Mouse (Mus musculus) forebrain, embryonic 14.5 days (tissue): ENCODE results near the gene Gpx4. TPM values are rescaled to one million over a fixed set of nuclear protein-coding genes. Genes with fewer than 3 reads are reported as not detected.
A peak's percentile ranks its signal among the peaks of the same experiment; 100 is the strongest.

Experiments
- ATAC-seq: fragments of 200-750 bp; cut with Nextera tagmentation; 2 replicates; pipeline ENCODE4 v1.8.0; 2017; ENCODE audit warnings: mild to moderate bottlenecking, moderate library complexity
- DNase-seq: peaks from one replicate; pipeline ENCODE4 v3.0.0-alpha.2; 2015; ENCODE audit warnings: low spot score
- H3K27ac ChIP-seq: fragments of 300-500 bp; sonication (generic); 2 replicates; pipeline ENCODE4 v1.5.1; 2014; ENCODE audit warnings: low read depth, mild to moderate bottlenecking, control low read depth, low read length, moderate library complexity
- H3K27me3 ChIP-seq: fragments of 300-500 bp; sonication (generic); replicated peaks from 2 replicates; pipeline ENCODE4 v1.6.1; 2014; ENCODE audit warnings: low read length, control low read depth, mixed read lengths; ENCODE audit not compliant: control insufficient read depth, insufficient read depth
- H3K36me3 ChIP-seq: fragments of 300-500 bp; sonication (generic); 2 replicates; pipeline ENCODE4 v1.6.1; 2014; ENCODE audit warnings: low read length, control low read depth; ENCODE audit not compliant: control insufficient read depth, insufficient read depth
- H3K4me1 ChIP-seq: fragments of 300-500 bp; sonication (generic); 2 replicates; pipeline ENCODE4 v1.6.1; 2014; ENCODE audit warnings: antibody characterized with exemption, low read length, control low read depth; ENCODE audit not compliant: control insufficient read depth, insufficient read depth
- H3K4me2 ChIP-seq: fragments of 300-500 bp; sonication (generic); 2 replicates; pipeline ENCODE4 v1.6.1; 2014; ENCODE audit warnings: mild to moderate bottlenecking, control low read depth, low read length
- H3K4me3 ChIP-seq: fragments of 300-500 bp; sonication (generic); 2 replicates; pipeline ENCODE4 v1.5.1; 2014; ENCODE audit warnings: low read depth, low read length, control low read depth
- H3K9ac ChIP-seq: fragments of 300-500 bp; sonication (generic); 2 replicates; pipeline ENCODE4 v1.6.1; 2014; ENCODE audit warnings: mild to moderate bottlenecking, low read length, control low read depth, moderate library complexity
- H3K9me3 ChIP-seq: fragments of 300-500 bp; sonication (generic); replicated peaks from 2 replicates; pipeline ENCODE4 v1.6.1; 2016; ENCODE audit warnings: low read length, control low read depth, mixed read lengths; ENCODE audit not compliant: control insufficient read depth
- whole genome bisulfite sequencing: fragments of 180-500 bp; shearing (Covaris S2); extraction: QIAGEN DNeasy Blood & Tissue Kit; methylation state at CpG from one replicate; pipeline ENCODE4 v1.1.7; 2014; 5-methylcytosine and 5-hydroxymethylcytosine counted together
- polyA plus RNA-seq: library from polyadenylated mRNA; unstranded; fragments of >200 nt; fragmentation: Nextera tagmentation; extraction: Ambion mirVana; gene quantifications from 2 replicates; pipeline ENCODE4 v1.2.1, GENCODE M21; 2014

The Gpx4 gene
- polyA plus RNA-seq: 555 and 632 TPM in 2 replicates

DNA sequence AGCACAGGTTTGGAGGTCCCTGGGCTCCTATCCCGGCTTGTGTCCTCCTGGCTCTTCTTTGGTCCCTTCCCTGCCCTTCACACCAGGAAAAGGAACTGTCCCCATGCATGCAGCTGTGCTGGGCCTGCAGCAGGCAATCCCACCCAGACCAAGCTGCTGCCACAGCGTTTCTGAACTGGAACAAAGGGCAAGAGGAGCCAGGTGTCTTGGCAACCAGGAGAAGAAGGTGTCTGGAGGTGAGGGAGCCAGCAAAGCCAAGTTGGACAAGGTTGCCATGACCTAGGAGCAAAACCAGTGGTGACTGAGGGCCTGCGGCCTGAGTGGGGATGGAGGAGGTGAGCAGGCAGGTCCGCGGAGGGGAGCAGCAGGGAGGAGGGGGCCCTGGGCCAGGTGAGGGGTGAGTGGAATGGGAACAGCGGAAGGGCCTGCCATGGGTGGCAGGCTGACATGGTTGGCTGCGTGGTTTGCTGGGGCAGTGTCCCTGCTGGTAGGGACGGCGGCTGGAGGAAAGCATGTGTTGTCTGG, at the start of gene Gpx4:
Gene Gpx4 (plus strand): TSS at position 126 of the 525 bp plus-strand sequence.
- Histone ChIP-seq H3K36me3 (no peaks in the 10 kb centered on the region), H3K4me3 (no peak within 1 kb of the TSS), H3K27ac (no peak within 1 kb of the TSS), H3K4me2 (no peak within 1 kb of the TSS), H3K27me3 (no peaks in the 10 kb centered on the region), H3K9ac (peak within 1 kb of the TSS; percentile 14; the same call in 1 of the 2 replicates), H3K4me1 (peaks cover 9% of the 10 kb centered on the region; the same call in 1 of the 2 replicates), H3K9me3 (no peaks in the 10 kb centered on the region)
- no peak for ATAC-seq
- DNase-seq: no peak
- 50% methylated on average over 9 of the region's 9 CpGs for WGBS

DNA sequence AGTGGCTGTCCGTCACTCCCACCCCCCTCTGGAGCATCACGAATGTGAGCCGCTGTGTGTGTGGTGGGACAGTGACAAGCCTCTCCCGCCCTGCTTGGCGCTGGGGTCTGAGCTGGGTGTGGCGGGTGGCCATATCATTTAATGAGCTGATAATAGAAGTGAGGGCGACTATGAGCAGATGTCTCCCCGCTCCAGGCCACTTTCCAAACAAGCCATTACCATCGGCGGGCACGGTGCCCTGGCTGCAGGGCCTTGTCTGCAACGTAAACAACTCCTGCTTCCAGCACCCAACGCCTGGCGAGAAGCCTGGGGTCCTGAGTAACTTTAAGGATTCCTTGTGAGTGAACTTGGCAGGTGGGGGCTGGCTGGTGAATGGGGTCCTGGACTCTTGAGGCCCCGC, 49.1 kb upstream of the Gpx4 start:
- DNase-seq (peak; percentile 78), ATAC-seq (peak; percentile 27)
- H3K4me3 ChIP-seq: peak overlapping the region; percentile 38
- peaks cover 16% of the 10 kb centered on the region; the same call in 1 of the 2 replicates for H3K27me3 ChIP-seq
- no peaks in the 10 kb centered on the region for H3K36me3 ChIP-seq
- 6% methylated on average over 15 of the region's 15 CpGs for WGBS
- H3K4me1 ChIP-seq: peaks cover 4% of the 10 kb centered on the region; the same call in 1 of the 2 replicates
- peak overlapping the region; percentile 63 for H3K4me2 ChIP-seq
- H3K9ac ChIP-seq: peak overlapping the region; percentile 38
- H3K27ac ChIP-seq: peak overlapping the region; percentile 39; the same call in 1 of the 2 replicates
- no peaks in the 10 kb centered on the region for H3K9me3 ChIP-seq

- Histone ChIP-seq H3K4me1 (peaks cover 4% of the 10 kb centered on the region; the same call in 1 of the 2 replicates), H3K27me3 (peaks cover 20% of the 10 kb centered on the region), H3K4me3 (no peak overlapping the region), H3K4me2 (no peak overlapping the region), H3K36me3 (no peaks in the 10 kb centered on the region), H3K9ac (no peak overlapping the region), H3K27ac (no peak overlapping the region), H3K9me3 (no peaks in the 10 kb centered on the region)
- no peak for DNase-seq
- no peak for ATAC-seq
- WGBS: 77% methylated on average over 9 of the region's 9 CpGs
These were observed 45.0 kb upstream of the Gpx4 start for GRCm38 (mm10) chr10:80001945-80002344.

GRCm38 (mm10) chr10:80002829-80003228, 44.1 kb upstream of the Gpx4 start:
- no peak overlapping the region for H3K27ac ChIP-seq
- no peak for DNase-seq

GRCm38 (mm10) chr10:80003374-80004232, 43.4 kb upstream of the Gpx4 start:
- H3K9me3 ChIP-seq: no peaks in the 10 kb centered on the region
- H3K27me3 ChIP-seq: peaks cover 15% of the 10 kb centered on the region
- H3K9ac ChIP-seq: no peak overlapping the region
- ATAC-seq (no peak), DNase-seq (no peak)
- no peaks in the 10 kb centered on the region for H3K36me3 ChIP-seq
- WGBS: 63% methylated on average over 9 of the region's 9 CpGs
- no peak overlapping the region for H3K4me2 ChIP-seq
- H3K4me1 ChIP-seq: no peaks in the 10 kb centered on the region
- H3K27ac ChIP-seq: no peak overlapping the region
- no peak overlapping the region for H3K4me3 ChIP-seq

More at GRCm38 (mm10) chr10:80002829-80003228, 44.1 kb upstream of the Gpx4 start:
- ATAC-seq: no peak
- H3K4me3 ChIP-seq: no peak overlapping the region
- H3K4me2 ChIP-seq: no peak overlapping the region
- H3K9ac ChIP-seq: no peak overlapping the region
- H3K27me3 ChIP-seq: peaks cover 20% of the 10 kb centered on the region
- no peaks in the 10 kb centered on the region for H3K9me3 ChIP-seq
- WGBS: 19% methylated on average over 21 of the region's 21 CpGs
- H3K4me1 ChIP-seq: peaks cover 1% of the 10 kb centered on the region; the same call in 1 of the 2 replicates
- H3K36me3 ChIP-seq: no peaks in the 10 kb centered on the region

DNA sequence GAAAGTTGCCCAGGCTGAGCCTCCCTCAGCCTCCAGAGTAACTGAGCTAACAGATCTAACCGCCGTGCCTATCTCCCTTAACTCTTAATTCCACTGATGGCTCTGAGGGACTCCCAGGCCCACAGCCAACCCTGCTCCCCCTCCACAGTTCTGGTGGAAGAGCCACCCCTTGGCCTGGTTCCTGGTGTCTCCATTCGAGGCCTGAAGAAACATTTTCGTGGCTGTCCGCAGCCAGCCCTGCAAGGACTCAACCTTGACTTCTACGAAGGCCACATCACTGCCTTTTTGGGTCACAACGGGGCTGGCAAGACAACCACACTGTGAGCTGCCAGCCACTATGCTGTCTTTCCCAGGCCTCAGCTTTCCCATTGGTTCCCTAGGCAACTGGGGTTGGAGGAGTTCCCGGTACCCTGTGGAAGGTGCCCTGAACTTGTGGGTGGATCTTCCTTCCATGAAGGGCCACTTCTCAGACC, 42.7 kb upstream of the Gpx4 start:
- H3K36me3 ChIP-seq: no peaks in the 10 kb centered on the region
- no peak for ATAC-seq
- no peak overlapping the region for H3K4me3 ChIP-seq
- 88% methylated on average over 8 of the region's 8 CpGs for WGBS
- no peak overlapping the region for H3K27ac ChIP-seq
- H3K9me3 ChIP-seq: no peaks in the 10 kb centered on the region
- no peak overlapping the region for H3K9ac ChIP-seq
- no peak overlapping the region for H3K4me2 ChIP-seq
- H3K27me3 ChIP-seq: peaks cover 13% of the 10 kb centered on the region
- no peak for DNase-seq
- H3K4me1 ChIP-seq: no peaks in the 10 kb centered on the region

- WGBS: 86% methylated on average over 6 of the region's 6 CpGs
- Histone ChIP-seq H3K9me3 (peaks cover 8% of the 10 kb centered on the region; the same call in 1 of the 2 replicates), H3K4me2 (no peak overlapping the region), H3K4me3 (no peak overlapping the region), H3K27ac (no peak overlapping the region), H3K27me3 (peaks cover 28% of the 10 kb centered on the region), H3K36me3 (peaks cover 3% of the 10 kb centered on the region; the same call in 1 of the 2 replicates), H3K4me1 (no peaks in the 10 kb centered on the region), H3K9ac (no peak overlapping the region)
- DNase-seq (no peak), ATAC-seq (no peak)
These were observed 35.2 kb upstream of the Gpx4 start for GRCm38 (mm10) chr10:80011740-80012139.

DNA sequence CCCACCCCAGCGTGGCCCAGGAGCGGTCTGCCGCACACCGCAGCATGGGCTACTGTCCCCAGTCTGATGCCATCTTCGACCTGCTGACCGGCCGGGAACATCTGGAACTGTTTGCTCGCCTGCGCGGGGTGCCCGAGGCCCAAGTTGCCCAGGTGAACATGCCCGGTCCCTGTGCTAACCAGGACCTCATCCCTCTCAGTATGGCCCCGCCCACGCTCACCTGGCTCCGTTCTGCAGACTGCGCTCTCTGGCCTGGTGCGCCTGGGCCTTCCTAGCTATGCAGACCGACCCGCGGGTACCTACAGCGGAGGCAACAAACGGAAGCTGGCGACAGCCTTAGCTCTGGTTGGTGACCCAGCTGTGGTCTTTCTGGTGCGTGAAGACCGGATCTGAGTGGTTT, 33.4 kb upstream of the Gpx4 start:
- H3K27me3 ChIP-seq: peaks cover 28% of the 10 kb centered on the region
- peaks cover 3% of the 10 kb centered on the region; the same call in 1 of the 2 replicates for H3K36me3 ChIP-seq

More for the DNA sequence above, 33.4 kb upstream of the Gpx4 start:
- no peak overlapping the region for H3K27ac ChIP-seq
- no peak overlapping the region for H3K4me2 ChIP-seq
- ATAC-seq (no peak), DNase-seq (no peak)
- peaks cover 8% of the 10 kb centered on the region; the same call in 1 of the 2 replicates for H3K9me3 ChIP-seq
- H3K4me1 ChIP-seq: no peaks in the 10 kb centered on the region
- H3K9ac ChIP-seq: no peak overlapping the region
- no peak overlapping the region for H3K4me3 ChIP-seq
- 25% methylated on average over 25 of the region's 25 CpGs for whole genome bisulfite sequencing
